Mouse (Mus musculus) retina, adult 2 months (tissue): ENCODE results near the gene Dis3l2.

Experiments
- DNase-seq: peaks from one replicate; pipeline ENCODE4 v3.0.0-alpha.2; 2012; ENCODE audit warnings: low read depth, low spot score

The Dis3l2 gene

GRCm38 (mm10) chr1:86733160-86733821 lies 29.7 kb downstream of the Dis3l2 start:
- DNase-seq, result no peak

GRCm38 (mm10) chr1:86736414-86736813 lies 32.8 kb downstream of the Dis3l2 start:
- DNase-seq, result no peak

GRCm38 (mm10) chr1:86742896-86743295 lies 39.3 kb downstream of the Dis3l2 start:
- no peak for DNase-seq

GRCm38 (mm10) chr1:86747034-86747433 lies 43.4 kb downstream of the Dis3l2 start:
- no peak for DNase-seq

GRCm38 (mm10) chr1:86750094-86750493 lies 46.5 kb downstream of the Dis3l2 start:
- no peak for DNase-seq

- DNase-seq, result no peak
Observed at GRCm38 (mm10) chr1:86753416-86753815, 49.8 kb downstream of the Dis3l2 start.

GRCm38 (mm10) chr1:86754335-86754734 lies 50.7 kb downstream of the Dis3l2 start:
- no peak for DNase-seq

- DNase-seq, result no peak
Observed at GRCm38 (mm10) chr1:86758091-86758490, 54.5 kb downstream of the Dis3l2 start.

- DNase-seq, result no peak
Observed at GRCm38 (mm10) chr1:86762161-86762560, 58.6 kb downstream of the Dis3l2 start.

- no peak for DNase-seq
Observed at GRCm38 (mm10) chr1:86801241-86801640, 97.6 kb downstream of the Dis3l2 start.

- DNase-seq, result no peak
Observed at GRCm38 (mm10) chr1:86811756-86812155, 108.1 kb downstream of the Dis3l2 start.

GRCm38 (mm10) chr1:86822266-86822665 lies 118.7 kb downstream of the Dis3l2 start:
- DNase-seq, result no peak

GRCm38 (mm10) chr1:86834351-86834987 lies 130.9 kb downstream of the Dis3l2 start:
- DNase-seq, result no peak

- no peak for DNase-seq
Observed at GRCm38 (mm10) chr1:86834988-86835387, 131.4 kb downstream of the Dis3l2 start.

GRCm38 (mm10) chr1:86850754-86851153 lies 147.1 kb downstream of the Dis3l2 start:
- DNase-seq, result no peak

GRCm38 (mm10) chr1:86858876-86859275 lies 155.3 kb downstream of the Dis3l2 start:
- no peak for DNase-seq

GRCm38 (mm10) chr1:86859371-86859770 lies 155.8 kb downstream of the Dis3l2 start:
- no peak for DNase-seq

GRCm38 (mm10) chr1:86873745-86874144 lies 170.1 kb downstream of the Dis3l2 start:
- no peak for DNase-seq

GRCm38 (mm10) chr1:86878743-86879142 lies 175.1 kb downstream of the Dis3l2 start:
- no peak for DNase-seq

- no peak for DNase-seq
Observed at GRCm38 (mm10) chr1:86879547-86879946, 175.9 kb downstream of the Dis3l2 start.

GRCm38 (mm10) chr1:86887060-86887459 lies 183.5 kb downstream of the Dis3l2 start:
- no peak for DNase-seq

GRCm38 (mm10) chr1:86912481-86912880 lies 208.9 kb downstream of the Dis3l2 start:
- DNase-seq, result no peak

GRCm38 (mm10) chr1:86913896-86914295 lies 210.3 kb downstream of the Dis3l2 start:
- DNase-seq, result no peak
